Mouse (Mus musculus) gastrocnemius, adult 2 months (tissue): ENCODE measurements at regions not wholly inside any gene's neighbourhood (a gene's known extent, or its start where the extent isn't known, plus 50 kb on each side); places are given as distances from the start of the nearest gene placed in this dataset.

Experiments used
- DNase-seq: peaks from one replicate; pipeline ENCODE4 v3.0.0; 2022
- H3K27ac ChIP-seq: fragments of 200-600 bp; 2 replicates; pipeline ENCODE4 v1.8.1; 2022; ENCODE audit warnings: mild to moderate bottlenecking
- H3K4me3 ChIP-seq: fragments of 200-600 bp; 2 replicates; pipeline ENCODE4 v1.8.1; 2022; ENCODE audit warnings: mild to moderate bottlenecking, moderate library complexity
- CTCF ChIP-seq: fragments of 200-600 bp; IDR thresholded peaks from 2 replicates; pipeline ENCODE4 v1.8.1; 2022; ENCODE audit warnings: antibody characterized with exemption, mild to moderate bottlenecking, moderate library complexity
- intact Hi-C: fragments of 180-260 bp; cut with DNase I; formaldehyde crosslinking; loops from one replicate; pipeline ENCODE4 v1.15.1; 2025

DNA sequence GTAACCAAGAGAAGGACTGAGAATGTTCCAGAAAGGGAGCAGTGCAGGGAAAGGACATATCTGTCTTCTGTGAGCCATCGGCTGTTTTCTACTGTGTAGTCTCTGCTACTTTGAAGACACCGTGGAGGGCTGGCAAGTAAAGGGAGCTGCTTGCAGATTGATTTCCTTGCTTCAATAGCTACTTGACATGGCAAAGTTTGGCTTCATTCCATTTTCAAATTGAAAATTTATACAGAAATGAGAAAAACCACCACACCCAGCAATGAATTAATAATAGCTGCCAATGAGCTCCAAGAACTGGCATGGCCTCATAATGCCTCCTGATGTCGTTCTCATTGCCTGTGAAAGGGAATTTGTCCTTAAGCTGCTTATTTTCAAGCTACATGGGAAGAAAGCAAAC, 635.1 kb downstream of the Pkhd1 start:
- no peak for TF ChIP-seq CTCF

DNA sequence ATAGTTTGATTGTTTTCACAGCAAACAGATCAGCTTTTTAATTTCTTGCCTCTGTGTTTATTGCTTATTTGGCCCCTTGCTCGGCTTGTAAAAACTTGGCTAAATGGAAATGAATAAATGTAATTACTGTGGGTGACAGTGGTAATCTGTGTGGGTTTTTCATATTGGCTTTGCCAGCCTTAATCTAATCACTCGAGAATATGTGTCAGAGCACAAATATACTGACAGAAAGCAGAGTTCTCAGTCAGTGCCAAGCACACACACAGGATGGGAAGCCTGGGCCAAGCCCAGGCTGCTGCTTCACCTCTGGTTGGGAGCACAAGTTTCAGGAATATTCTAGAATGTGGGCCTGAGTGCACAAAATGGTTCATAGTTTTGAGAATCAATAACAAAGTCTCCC, 634.4 kb downstream of the Pkhd1 start:
- no peak for TF ChIP-seq CTCF
- Histone ChIP-seq H3K4me3 (no peak overlapping the region), H3K27ac (no peak overlapping the region)
- intact Hi-C loops, result no loop called here
- DNase-seq, result no peak

More for the DNA sequence above, 635.1 kb downstream of the Pkhd1 start:
- no peak overlapping the region for H3K27ac ChIP-seq
- no peak overlapping the region for H3K4me3 ChIP-seq
- intact Hi-C loops, result no loop called here
- no peak for DNase-seq

DNA sequence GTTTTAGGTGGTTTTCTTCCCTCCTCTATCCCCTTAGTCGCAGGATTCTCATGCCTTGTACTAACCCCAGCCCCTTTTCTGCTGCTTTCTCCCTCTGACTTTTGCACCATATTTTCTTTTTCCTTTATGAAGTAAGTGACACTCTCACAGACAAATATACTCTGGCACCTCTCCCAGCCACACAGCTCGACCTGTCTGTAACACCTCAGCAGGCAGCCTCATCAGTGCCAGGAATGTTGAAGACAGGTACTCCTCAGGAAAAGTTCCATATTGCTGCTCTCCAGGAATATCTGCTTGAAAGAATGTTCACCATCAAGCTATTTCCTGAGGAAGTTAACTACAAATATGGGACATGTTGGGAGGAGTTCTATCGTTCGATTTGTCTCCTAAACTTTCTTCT, 627.9 kb downstream of the Pkhd1 start:
- no peak overlapping the region for H3K4me3 ChIP-seq
- H3K27ac ChIP-seq, result no peak overlapping the region
- DNase-seq, result no peak
- intact Hi-C loops, result no loop called here
- TF ChIP-seq CTCF, result no peak
